Mouse (Mus musculus) brain, embryonic 14.5 days (tissue): ENCODE data around the gene Gdpd5.

Experiments
- CTCF ChIP-seq: fragments of 200-500 bp; IDR thresholded peaks from 2 replicates; pipeline ENCODE4 v1.5.1; 2012; ENCODE audit warnings: inconsistent platforms, mild to moderate bottlenecking, moderate library complexity, borderline replicate concordance; ENCODE audit not compliant: insufficient read depth, insufficient read length; ENCODE audit errors: extremely low read depth
- POLR2A ChIP-seq: fragments of 200-500 bp; IDR thresholded peaks from 2 replicates; pipeline ENCODE4 v1.6.1; 2012; ENCODE audit warnings: mild to moderate bottlenecking, inconsistent platforms, borderline replicate concordance; ENCODE audit not compliant: poor library complexity, insufficient read depth, insufficient read length, severe bottlenecking; ENCODE audit errors: extremely low read depth

DNA sequence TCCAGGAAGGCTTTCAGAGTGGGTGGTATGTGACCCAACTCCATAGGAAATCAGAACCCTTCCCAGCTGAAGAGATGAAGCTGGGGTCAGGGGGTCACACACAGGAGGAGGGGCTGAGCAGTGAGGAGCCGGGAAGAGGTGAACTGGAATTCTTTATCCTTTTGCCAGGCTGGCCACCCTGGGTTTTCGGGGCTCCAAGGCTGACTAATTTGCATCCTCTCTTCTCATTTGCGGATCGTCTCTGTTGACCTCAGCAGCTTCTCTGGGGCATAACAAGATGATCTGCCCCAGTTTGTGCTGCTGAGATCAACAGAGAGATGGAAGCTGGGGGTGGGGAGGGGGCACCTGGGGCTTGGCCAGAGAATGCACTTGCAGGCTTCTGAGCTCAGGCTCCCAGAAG is 55.3 kb downstream of the Gdpd5 start:
- TF ChIP-seq CTCF (no peak), POLR2A (no peak)
